Mouse (Mus musculus): ENCODE measurements around the gene Cd3e.
"Not testable (repeated sequence)": the region's sequence is repeated elsewhere in the genome, so short reads cannot be mapped to it uniquely, and the experiment has no call there.

Gene Cd3e

DNA sequence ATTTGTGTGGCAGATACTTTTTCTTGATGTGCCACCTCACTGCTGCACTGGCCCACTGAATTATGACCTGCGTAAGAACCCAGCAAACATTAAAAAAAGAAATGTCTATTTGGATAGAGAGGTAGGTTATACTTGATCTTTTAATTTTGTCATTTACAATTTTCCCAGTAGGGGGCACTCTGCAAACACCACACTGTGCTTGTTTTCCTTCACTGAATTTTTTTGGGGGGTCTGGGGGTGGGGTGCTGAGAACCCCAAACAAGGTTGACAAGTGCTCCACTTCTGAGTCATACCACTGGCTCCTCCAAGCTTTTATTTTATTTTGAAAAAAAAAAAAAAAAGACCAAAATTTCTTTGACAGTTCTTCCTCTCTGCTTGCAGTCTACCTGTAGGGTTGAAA, 40.0 kb downstream of the Cd3e start:
- DNase-seq = no peak

- DNase-seq = not testable (repeated sequence)
These were observed 41.7 kb downstream of the Cd3e start for GRCm38 (mm10) chr9:44967763-44968162.

GRCm38 (mm10) chr9:44966815-44967242, 42.6 kb downstream of the Cd3e start:
- DNase-seq = peak; percentile 77

DNA sequence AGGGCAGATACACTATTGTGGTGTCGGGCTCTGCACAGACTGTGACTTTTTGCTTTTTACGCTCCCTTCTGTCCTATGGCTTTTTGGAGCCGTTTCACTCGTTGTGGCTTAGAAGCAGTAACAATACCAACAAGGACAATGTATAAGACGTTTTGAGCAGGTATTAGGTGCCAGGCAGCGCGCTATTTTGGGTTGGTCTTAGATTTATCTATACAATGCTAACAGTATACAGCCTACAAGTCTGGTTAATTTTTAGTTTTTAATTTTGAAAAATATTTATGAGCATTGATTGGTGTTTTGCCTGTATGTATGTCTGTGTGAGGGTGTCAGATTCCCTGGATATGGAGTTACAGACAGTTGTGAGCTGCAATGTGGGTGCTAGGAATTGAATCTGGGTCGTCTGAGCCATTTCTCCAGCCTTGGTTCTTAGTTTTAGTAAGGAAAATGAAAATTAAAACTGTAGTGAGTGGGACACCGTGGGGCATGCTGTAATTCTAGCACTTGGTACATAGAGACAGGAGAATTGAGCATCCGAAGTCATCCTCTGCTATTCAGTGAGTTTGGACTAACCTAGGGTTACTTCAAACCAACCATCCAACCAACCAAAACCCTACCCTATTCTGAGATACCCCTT, 43.5 kb downstream of the Cd3e start:
- DNase-seq = no peak

DNA sequence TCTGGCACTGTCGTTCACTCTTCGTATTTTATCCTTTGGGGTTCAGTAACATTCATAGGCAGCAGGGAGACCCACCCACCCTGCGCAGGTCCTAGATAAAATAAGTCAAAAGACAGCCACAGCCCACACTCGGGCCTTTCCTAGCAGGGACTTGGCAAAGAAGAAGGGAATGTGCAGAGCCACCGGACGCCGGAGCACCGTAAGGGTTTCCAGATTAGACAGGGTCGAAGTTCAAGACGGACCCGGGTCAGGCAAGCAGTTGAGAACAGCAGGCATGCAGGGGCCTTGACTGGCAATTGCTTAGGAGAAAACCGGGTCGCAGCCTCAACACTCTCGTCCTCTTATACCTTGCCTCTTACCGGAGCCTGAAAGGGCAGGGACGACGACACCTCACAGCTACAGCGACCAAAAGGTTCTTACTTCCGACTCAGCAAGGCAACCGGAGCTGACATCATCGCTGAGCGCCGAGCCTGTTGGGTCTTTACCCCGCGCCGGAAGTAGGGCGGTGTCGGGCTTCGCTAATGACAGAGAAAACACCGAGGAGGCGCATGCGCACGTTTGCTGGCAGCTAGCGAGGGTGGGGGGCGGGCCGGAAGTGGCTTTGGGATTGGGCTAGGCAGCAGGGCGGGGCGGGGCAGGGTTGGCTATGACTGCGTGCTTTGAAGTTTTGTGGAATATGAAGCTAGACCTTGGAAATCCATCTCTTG, 44.1 kb downstream of the Cd3e start, which contains the start of gene Ube4a:
Gene Ube4a, minus strand, starts transcription at position 475 of the 707 bp plus-strand sequence.
- DNase-seq = peak; percentile 98

DNA sequence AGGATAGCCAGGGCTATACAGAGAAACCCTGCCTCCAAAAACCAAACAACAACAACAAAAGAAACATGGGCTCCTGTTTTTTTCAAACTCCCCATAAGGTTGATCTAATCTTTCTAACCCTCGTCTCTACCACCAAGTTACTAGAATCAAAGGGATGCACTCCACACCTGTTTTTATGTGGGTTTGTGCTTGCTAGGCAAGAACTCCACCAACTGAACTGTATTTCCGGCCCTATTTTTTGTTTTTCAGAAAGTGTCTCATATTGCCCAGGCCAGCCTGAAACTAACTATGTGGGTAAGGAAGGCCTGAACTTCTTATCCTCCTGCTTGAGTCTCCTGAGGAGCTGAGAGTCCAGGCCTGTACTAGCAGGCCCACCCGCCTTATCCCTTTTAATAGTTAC, 55.0 kb downstream of the Cd3e start:
- no peak for DNase-seq

Measured in cerebellum, adult 11 months (tissue).